Mouse (Mus musculus): ENCODE measurements around the gene 2310030G06Rik.

2310030G06Rik gene

GRCm38 (mm10) chr9:50746214-50746677 is at the start of gene 2310030G06Rik:
Gene 2310030G06Rik (minus strand): TSS chr9:50746536.
- peak; percentile 82 for DNase-seq

GRCm38 (mm10) chr9:50795266-50795665 is 48.9 kb upstream of the 2310030G06Rik start:
- no peak for DNase-seq

GRCm38 (mm10) chr9:50782155-50782554 is 35.8 kb upstream of the 2310030G06Rik start:
- DNase-seq: peak; percentile 52

GRCm38 (mm10) chr9:50776162-50776760 is 29.9 kb upstream of the 2310030G06Rik start:
- no peak for DNase-seq

GRCm38 (mm10) chr9:50775662-50776126 is 29.4 kb upstream of the 2310030G06Rik start:
- no peak for DNase-seq

- peak; percentile 90 for DNase-seq
Measured at GRCm38 (mm10) chr9:50774991-50775612, 28.8 kb upstream of the 2310030G06Rik start, which contains the start of the genes Alg9 and 1110032A03Rik. Gene Alg9 (plus strand): TSS chr9:50775019. Gene 1110032A03Rik (minus strand): TSS chr9:50775520.

- DNase-seq: no peak
Measured at GRCm38 (mm10) chr9:50774026-50774462, 27.7 kb upstream of the 2310030G06Rik start.

GRCm38 (mm10) chr9:50770011-50770410 is 23.7 kb upstream of the 2310030G06Rik start:
- DNase-seq: no peak

- DNase-seq: peak; percentile 98
Measured at GRCm38 (mm10) chr9:50768107-50769002, 22.0 kb upstream of the 2310030G06Rik start, which contains the start of gene Fdxacb1. Gene Fdxacb1 (plus strand): TSS chr9:50768236.

GRCm38 (mm10) chr9:50767531-50768106 is 21.3 kb upstream of the 2310030G06Rik start:
- DNase-seq: no peak

- DNase-seq: no peak
Measured at GRCm38 (mm10) chr9:50763331-50763730, 17.0 kb upstream of the 2310030G06Rik start.

- no peak for DNase-seq
Measured at GRCm38 (mm10) chr9:50761520-50762243, 15.3 kb upstream of the 2310030G06Rik start.

GRCm38 (mm10) chr9:50756711-50757110 is 10.4 kb upstream of the 2310030G06Rik start:
- DNase-seq: no peak

- DNase-seq: no peak
Measured at GRCm38 (mm10) chr9:50753947-50754346, 7.6 kb upstream of the 2310030G06Rik start.

- DNase-seq: peak; percentile 78
Measured at GRCm38 (mm10) chr9:50752784-50753615, 6.7 kb upstream of the 2310030G06Rik start.

GRCm38 (mm10) chr9:50752054-50752602 is 5.8 kb upstream of the 2310030G06Rik start, which contains the start of gene Hspb2:
Gene Hspb2 (minus strand): TSS chr9:50752354.
- DNase-seq: no peak

- no peak for DNase-seq
Measured at GRCm38 (mm10) chr9:50751323-50751722, 5.0 kb upstream of the 2310030G06Rik start, which contains the start of gene Cryab. Gene Cryab (plus strand): TSS chr9:50751325.

- no peak for DNase-seq
Measured at GRCm38 (mm10) chr9:50750706-50751105, 4.4 kb upstream of the 2310030G06Rik start.

GRCm38 (mm10) chr9:50745806-50746205 is 530 bp downstream of the 2310030G06Rik start:
- no peak for DNase-seq

GRCm38 (mm10) chr9:50742744-50743143 is 3.6 kb downstream of the 2310030G06Rik start:
- no peak for DNase-seq

Data from kidney, adult 18-20 months (tissue).